In the genomic region with DNA sequence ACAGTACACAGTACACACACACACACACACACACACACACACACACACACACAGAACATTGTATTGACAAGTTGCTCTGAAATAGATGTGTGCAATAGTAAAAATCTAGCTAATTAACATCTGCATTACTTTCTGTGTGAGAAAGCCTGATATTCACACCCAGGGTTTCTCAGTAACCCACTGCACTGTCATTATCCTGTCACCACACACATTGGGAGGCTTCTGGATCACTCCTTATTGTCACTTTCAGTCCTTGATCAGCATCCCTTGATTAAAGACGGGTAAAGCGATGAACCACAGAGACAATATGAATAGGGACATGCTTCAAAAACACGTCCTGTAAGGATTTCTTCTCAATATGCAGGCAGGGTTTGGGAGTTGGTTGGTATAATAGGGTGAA, we compare ENCODE assay signal across 25 mouse cellular contexts.
DNase-seq lines count a peak whose midpoint lies in the region; ATAC-seq lines count a peak whose summit lies in the region.
"Had no signal": no experiment of that assay in that cellular context is flagged by ENCODE, and none has a peak within 500 bp of the region (broad histone marks: within the 10 kb centered on the region; RNA-seq: fewer than 3 reads in every experiment).

No protein-coding gene starts in this region.

- WGBS in forebrain, embryonic 13.5 days = 52% methylated on average over 3 of the region's 3 CpGs
- WGBS in forebrain, embryonic 14.5 days = 72% methylated on average over 3 of the region's 3 CpGs
- WGBS in forebrain, embryonic 16.5 days = 54% methylated on average over 3 of the region's 3 CpGs
- WGBS in forebrain, embryonic 10.5 days = 90% methylated on average over 3 of the region's 3 CpGs
- WGBS in midbrain, embryonic 13.5 days = 70% methylated on average over 3 of the region's 3 CpGs
- 76% methylated on average over 3 of the region's 3 CpGs for WGBS in midbrain, embryonic 11.5 days

- H3K27ac ChIP-seq in forebrain, embryonic 13.5 days = no peak overlapping the region
- no peak overlapping the region for H3K27ac ChIP-seq in forebrain, embryonic 14.5 days (ENCODE audit: low read depth, low read length)
- no peak overlapping the region for H3K27ac ChIP-seq in forebrain, embryonic 16.5 days (ENCODE audit: low read length)
- no peak overlapping the region for H3K27ac ChIP-seq in forebrain, embryonic 10.5 days
- H3K27ac ChIP-seq in midbrain, embryonic 13.5 days = 0 out of 2 replicates have a peak overlapping the region, but pooled peaks have one; percentile 5
- no peak overlapping the region for H3K27ac ChIP-seq in midbrain, embryonic 11.5 days (ENCODE audit: low read depth, low read length)
- H3K27ac ChIP-seq: embryonic facial prominence, embryonic 13.5 days; embryonic facial prominence, embryonic 15.5 days had no signal

- ATAC-seq in forebrain, embryonic 13.5 days = 0 out of 2 replicates have a peak, but pooled peaks have one; percentile 36
- ATAC-seq in forebrain, embryonic 14.5 days = no peak; the same call in 1 of the 2 replicates
- ATAC-seq in forebrain, embryonic 16.5 days = peak; percentile 76
- ATAC-seq in midbrain, embryonic 13.5 days = no peak
- no peak for ATAC-seq in midbrain, embryonic 11.5 days (ENCODE audit: low FRiP score)
- ATAC-seq: activated CD4-positive, CD25-positive, alpha-beta regulatory T cell, adult 4 months; CD4-positive, CD25-positive, alpha-beta regulatory T cell, adult 4 months; Patski had no signal

- H3K4me1 ChIP-seq in forebrain, embryonic 13.5 days = 0 out of 2 replicates have a peak, but pooled peaks cover 2% of the 10 kb centered on the region
- H3K4me1 ChIP-seq in forebrain, embryonic 14.5 days (ENCODE audit: control insufficient read depth, insufficient read depth, low read length) = no peaks in the 10 kb centered on the region; the same call in 1 of the 2 replicates
- no peaks in the 10 kb centered on the region for H3K4me1 ChIP-seq in forebrain, embryonic 16.5 days (replicated peaks; ENCODE audit: control insufficient read depth, insufficient read depth, low read length)
- peaks cover 10% of the 10 kb centered on the region for H3K4me1 ChIP-seq in forebrain, embryonic 10.5 days
- no peaks in the 10 kb centered on the region for H3K4me1 ChIP-seq in midbrain, embryonic 13.5 days (replicated peaks)
- H3K4me1 ChIP-seq in midbrain, embryonic 11.5 days (ENCODE audit: control insufficient read depth, insufficient read depth, low read length) = no peaks in the 10 kb centered on the region

- H3K4me3 ChIP-seq in forebrain, embryonic 13.5 days = no peak overlapping the region
- H3K4me3 ChIP-seq in forebrain, embryonic 14.5 days (ENCODE audit: low read depth, low read length) = no peak overlapping the region
- no peak overlapping the region for H3K4me3 ChIP-seq in forebrain, embryonic 16.5 days (replicated peaks; ENCODE audit: low read length)
- no peak overlapping the region for H3K4me3 ChIP-seq in forebrain, embryonic 10.5 days
- H3K4me3 ChIP-seq in midbrain, embryonic 13.5 days (replicated peaks) = no peak overlapping the region
- H3K4me3 ChIP-seq in midbrain, embryonic 11.5 days (ENCODE audit: low read depth, low read length) = no peak overlapping the region
- H3K4me3 ChIP-seq: embryonic facial prominence, embryonic 13.5 days; embryonic facial prominence, embryonic 15.5 days; erythroblast, embryonic 14.5 days had no signal

- H3K9ac ChIP-seq in forebrain, embryonic 13.5 days = no peak overlapping the region
- H3K9ac ChIP-seq in forebrain, embryonic 14.5 days (ENCODE audit: low read length) = no peak overlapping the region
- H3K9ac ChIP-seq in forebrain, embryonic 16.5 days (replicated peaks; ENCODE audit: low read depth, low read length) = no peak overlapping the region
- no peak overlapping the region for H3K9ac ChIP-seq in midbrain, embryonic 13.5 days (replicated peaks)
- H3K9ac ChIP-seq in midbrain, embryonic 11.5 days (ENCODE audit: low read length) = no peak overlapping the region
- H3K9ac ChIP-seq: embryonic facial prominence, embryonic 13.5 days; embryonic facial prominence, embryonic 15.5 days had no signal

- no peak for DNase-seq in forebrain, embryonic 14.5 days (ENCODE audit: low spot score)
- DNase-seq in forebrain, embryonic 10.5 days (ENCODE audit: extremely low spot score, low spot score) = no peak
- no peak for DNase-seq in midbrain, embryonic 11.5 days (ENCODE audit: low spot score, missing footprints)
- DNase-seq: adrenal gland, adult 8-10 months; adrenal gland, postnatal 14 days; adrenal gland, postnatal 36 days; B cell, adult 2 months; cerebellum, adult 11 months; cerebellum, adult 18-20 months; cerebellum, adult 8-10 months; cerebellum, adult 9-11 months; cerebellum, postnatal 14 days; cerebellum, postnatal 36 days; embryo, embryonic 11 days had no signal

- no peaks in the 10 kb centered on the region for H3K36me3 ChIP-seq in forebrain, embryonic 13.5 days (ENCODE audit: poor library complexity, severe bottlenecking)
- no peaks in the 10 kb centered on the region for H3K36me3 ChIP-seq in forebrain, embryonic 14.5 days (ENCODE audit: control insufficient read depth, insufficient read depth, low read length)
- no peaks in the 10 kb centered on the region for H3K36me3 ChIP-seq in forebrain, embryonic 16.5 days (ENCODE audit: control insufficient read depth, insufficient read depth)
- no peaks in the 10 kb centered on the region for H3K36me3 ChIP-seq in forebrain, embryonic 10.5 days (replicated peaks)
- no peaks in the 10 kb centered on the region for H3K36me3 ChIP-seq in midbrain, embryonic 13.5 days
- no peaks in the 10 kb centered on the region for H3K36me3 ChIP-seq in midbrain, embryonic 11.5 days (ENCODE audit: control insufficient read depth, insufficient read depth, low read length)
- H3K36me3 ChIP-seq: embryonic facial prominence, embryonic 13.5 days; embryonic facial prominence, embryonic 15.5 days; G1E had no signal

- H3K27me3 ChIP-seq in forebrain, embryonic 13.5 days = no peaks in the 10 kb centered on the region
- H3K27me3 ChIP-seq in forebrain, embryonic 14.5 days (replicated peaks; ENCODE audit: control insufficient read depth, insufficient read depth, low read length) = no peaks in the 10 kb centered on the region
- no peaks in the 10 kb centered on the region for H3K27me3 ChIP-seq in forebrain, embryonic 16.5 days (replicated peaks; ENCODE audit: control insufficient read depth, insufficient read depth, low read length)
- H3K27me3 ChIP-seq in forebrain, embryonic 10.5 days (ENCODE audit: poor library complexity, severe bottlenecking) = no peaks in the 10 kb centered on the region
- 0 out of 2 replicates have a peak, but pooled peaks cover under 1% of the 10 kb centered on the region for H3K27me3 ChIP-seq in midbrain, embryonic 13.5 days
- no peaks in the 10 kb centered on the region; the same call in 1 of the 2 replicates for H3K27me3 ChIP-seq in midbrain, embryonic 11.5 days (ENCODE audit: control insufficient read depth, insufficient read depth, low read length)
- H3K27me3 ChIP-seq: CH12.LX; embryonic facial prominence, embryonic 13.5 days; embryonic facial prominence, embryonic 15.5 days; Patski had no signal

- no peaks in the 10 kb centered on the region for H3K9me3 ChIP-seq in forebrain, embryonic 13.5 days (replicated peaks)
- H3K9me3 ChIP-seq in forebrain, embryonic 14.5 days (replicated peaks; ENCODE audit: control insufficient read depth, low read length) = no peaks in the 10 kb centered on the region
- no peaks in the 10 kb centered on the region for H3K9me3 ChIP-seq in forebrain, embryonic 16.5 days (ENCODE audit: control insufficient read depth, low read length)
- H3K9me3 ChIP-seq in forebrain, embryonic 10.5 days = no peaks in the 10 kb centered on the region
- H3K9me3 ChIP-seq in midbrain, embryonic 13.5 days = no peaks in the 10 kb centered on the region
- no peaks in the 10 kb centered on the region for H3K9me3 ChIP-seq in midbrain, embryonic 11.5 days (ENCODE audit: control insufficient read depth, low read length)
- H3K9me3 ChIP-seq: embryonic facial prominence, embryonic 13.5 days; embryonic facial prominence, embryonic 15.5 days; G1E had no signal

- no peak overlapping the region for H3K4me2 ChIP-seq in forebrain, embryonic 13.5 days
- no peak overlapping the region for H3K4me2 ChIP-seq in forebrain, embryonic 14.5 days (ENCODE audit: low read length)
- H3K4me2 ChIP-seq in forebrain, embryonic 16.5 days (ENCODE audit: low read length) = no peak overlapping the region
- H3K4me2 ChIP-seq in midbrain, embryonic 13.5 days (replicated peaks) = no peak overlapping the region
- no peak overlapping the region for H3K4me2 ChIP-seq in midbrain, embryonic 11.5 days
- H3K4me2 ChIP-seq: embryonic facial prominence, embryonic 13.5 days; embryonic facial prominence, embryonic 15.5 days had no signal

Comparison
In these comparisons a context has a peak if more than half of its experiments do, and no peak if none do; other contexts are left out.
1. ATAC-seq: peak in forebrain, embryonic 13.5 days (single experiment) and forebrain, embryonic 16.5 days (single experiment); none in forebrain, embryonic 14.5 days (single experiment), midbrain, embryonic 13.5 days (single experiment) and midbrain, embryonic 11.5 days (single experiment).